Mouse (Mus musculus) E14TG2a.4 (cell line): ENCODE results near the gene Pitx1.

Source experiments
- H3K27me3 ChIP-seq: 2 replicates; pipeline ENCODE4 v1.6.1; 2014; ENCODE audit warnings: low read length, control low read depth; ENCODE audit not compliant: insufficient read depth
- H3K36me3 ChIP-seq: 2 replicates; pipeline ENCODE4 v1.6.1; 2014; ENCODE audit warnings: low read length, control low read depth; ENCODE audit not compliant: insufficient read depth
- H3K4me1 ChIP-seq: replicated peaks from 2 replicates; pipeline ENCODE4 v1.6.1; 2014; ENCODE audit warnings: low read depth, low read length, control low read depth
- H3K4me3 ChIP-seq: replicated peaks from 2 replicates; pipeline ENCODE4 v1.5.1; 2014; ENCODE audit warnings: mild to moderate bottlenecking, low read length
- H3K9me3 ChIP-seq: 2 replicates; pipeline ENCODE4 v1.6.1; 2014; ENCODE audit warnings: low read length, control low read depth
- CTCF ChIP-seq: conservative IDR thresholded peaks from 2 replicates; pipeline ENCODE4 v1.5.1; 2014; ENCODE audit warnings: low read length
- NANOG ChIP-seq: IDR thresholded peaks from 2 replicates; pipeline ENCODE4 v1.6.1; 2014; ENCODE audit warnings: borderline replicate concordance, low read length, mixed read lengths
- POU5F1 ChIP-seq: IDR thresholded peaks from 2 replicates; pipeline ENCODE4 v1.6.1; 2014; ENCODE audit warnings: low read length, borderline replicate concordance

Pitx1 gene

DNA sequence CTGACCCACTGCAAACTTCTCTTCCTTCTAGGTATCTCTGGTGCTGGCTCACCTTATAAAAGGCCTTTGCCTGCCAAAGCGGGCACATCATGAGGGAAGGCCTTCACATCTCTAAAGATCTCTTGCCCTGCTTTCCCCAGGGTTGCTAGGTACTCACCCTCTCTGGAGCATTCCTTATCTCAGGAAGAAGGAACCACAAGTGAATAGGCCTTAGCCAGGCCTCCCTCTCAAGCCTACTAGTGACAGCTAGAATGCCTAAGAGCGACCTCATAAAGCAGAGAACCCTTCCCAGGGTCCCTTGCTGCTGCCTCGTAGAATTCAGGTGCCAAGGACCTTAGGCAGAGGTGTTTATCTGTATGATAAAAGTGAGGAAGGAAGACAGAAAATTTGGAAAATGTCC, 51.7 kb downstream of the Pitx1 start, which contains the start of gene Catsper3:
Gene Catsper3, plus strand, starts transcription at position 301 of the 400 bp plus-strand sequence.
- no peaks in the 10 kb centered on the region for H3K27me3 ChIP-seq
- TF ChIP-seq POU5F1 (no peak), CTCF (no peak), NANOG (no peak)
- 0 out of 2 replicates have a peak, but pooled peaks cover 9% of the 10 kb centered on the region for H3K36me3 ChIP-seq
- H3K4me3 ChIP-seq, result no peak within 1 kb of the TSS
- H3K4me1 ChIP-seq, result no peaks in the 10 kb centered on the region
- H3K9me3 ChIP-seq, result peaks cover 56% of the 10 kb centered on the region

DNA sequence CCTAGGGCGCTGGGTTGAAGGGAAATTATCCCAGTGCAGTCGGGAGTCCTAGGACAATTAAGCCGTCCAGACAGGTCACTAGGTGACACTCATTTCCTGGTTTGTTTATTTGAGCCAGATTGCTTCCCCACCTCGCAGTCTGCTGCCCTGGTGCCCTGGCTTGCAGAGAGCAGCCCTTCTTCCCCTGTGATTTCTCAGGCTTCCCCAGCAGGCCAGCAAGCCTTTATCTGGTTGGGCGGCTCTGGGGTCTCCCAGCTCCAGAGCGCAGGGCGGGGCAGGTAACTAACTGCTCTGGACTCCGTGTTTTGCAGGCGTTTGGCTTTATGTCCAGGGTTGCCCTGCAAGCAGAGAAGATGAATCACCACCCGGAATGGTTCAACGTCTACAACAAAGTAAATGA, 60.9 kb downstream of the Pitx1 start:
- Histone ChIP-seq H3K4me3 (no peak overlapping the region), H3K27me3 (no peaks in the 10 kb centered on the region), H3K4me1 (no peaks in the 10 kb centered on the region), H3K36me3 (peaks cover 8% of the 10 kb centered on the region; the same call in 1 of the 2 replicates), H3K9me3 (peaks cover 43% of the 10 kb centered on the region)
- no peak for TF ChIP-seq NANOG
- no peak for TF ChIP-seq CTCF
- no peak for TF ChIP-seq POU5F1
